Mouse (Mus musculus) C3H10T1/2 (cell line): ENCODE results near the gene Mettl7b. TPM values are rescaled to one million over a fixed set of nuclear protein-coding genes. Genes with fewer than 3 reads are reported as not detected.

Experiments
- polyA plus RNA-seq, 2 experiments: library from polyadenylated mRNA; unstranded; fragments of >200 nt; fragmentation: generic; extraction: Trizol; gene quantifications; one replicate each; pipeline ENCODE4 v1.2.1; 2012; ENCODE audit warnings: missing spikeins in 2 of 2

Mettl7b gene
- polyA plus RNA-seq, result under 1 TPM in 1 of 2 experiments, not detected in 1; 0.59 TPM

GRCm38 (mm10) chr10:128960590-128961584, at the start of gene Mettl7b:
Gene Mettl7b, minus strand, starts transcription at chr10:128960988.

DNA sequence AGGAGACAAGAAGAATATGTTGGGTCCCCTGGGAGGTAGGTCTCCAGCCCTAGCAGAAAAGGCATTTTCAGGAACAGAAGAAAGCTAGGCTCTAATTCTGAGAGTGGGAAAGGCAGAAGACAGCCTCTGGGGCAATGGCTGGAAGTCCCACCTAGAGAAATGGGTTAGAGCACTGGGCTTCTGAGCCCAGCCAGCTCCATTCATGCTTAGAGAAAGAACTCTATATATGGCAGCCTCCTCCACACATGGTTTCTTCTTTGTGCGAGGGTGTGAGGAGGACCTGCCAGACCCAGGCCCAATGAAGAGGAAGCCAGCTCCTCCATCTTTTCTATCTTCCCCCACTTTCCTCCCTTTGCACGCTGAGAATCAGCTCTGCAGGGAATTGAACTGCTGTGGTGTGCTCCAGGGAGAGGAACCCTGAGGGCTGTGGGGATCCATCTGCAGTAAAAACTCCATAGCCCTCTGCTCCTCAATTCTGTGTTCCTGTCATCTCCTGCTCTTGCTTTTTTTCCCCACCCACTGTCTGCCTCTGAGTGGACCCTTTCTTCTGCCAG, 49.6 kb upstream of the Mettl7b start, which contains the start of gene Olfr763:
TSS of gene Olfr763 (plus strand) at position 504 of the 554 bp plus-strand sequence.

GRCm38 (mm10) chr10:128989131-128989530, 28.3 kb upstream of the Mettl7b start, which contains the start of gene Olfr9:
Gene Olfr9, plus strand, starts transcription at chr10:128989431.

GRCm38 (mm10) chr10:128933574-128933973, 27.2 kb downstream of the Mettl7b start, which contains the start of gene Itga7:
Gene Itga7, plus strand, starts transcription at chr10:128933818.

DNA sequence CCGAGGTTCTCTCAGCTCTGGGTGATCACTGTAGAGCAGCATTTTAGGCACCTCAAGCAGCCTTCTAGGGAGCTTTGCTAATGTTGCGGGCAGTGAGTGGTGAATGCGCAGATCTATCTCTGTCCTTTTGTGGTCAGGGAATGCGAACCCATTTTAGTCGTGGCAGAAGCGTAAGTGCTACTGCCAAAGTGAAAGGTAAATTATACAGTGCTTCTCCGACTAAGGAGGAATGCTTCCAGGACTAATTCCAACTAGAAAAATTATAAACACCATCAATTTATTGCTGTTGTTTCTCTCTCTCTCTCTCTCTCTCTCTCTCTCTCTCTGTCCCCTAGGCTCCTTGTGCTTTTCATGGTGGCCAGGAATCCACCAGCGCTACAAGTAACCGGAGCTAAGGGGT, 36.9 kb downstream of the Mettl7b start, which contains the start of gene Bloc1s1:
TSS of gene Bloc1s1 (minus strand) at position 101 of the 400 bp plus-strand sequence.

GRCm38 (mm10) chr10:128922822-128923012, 38.1 kb downstream of the Mettl7b start, which contains the start of gene Rdh5:
Gene Rdh5, minus strand, starts transcription at chr10:128922888.

Other genes with a start within 250 kb of the Mettl7b start
- 1 to 10 TPM in 1 of 2 experiments, under 1 TPM in 1; 0.73 to 8.6 TPM for gene Dgka, start 216.1 kb downstream of the Mettl7b start, polyA plus RNA-seq
- gene Pym1, start 213.1 kb downstream of the Mettl7b start, polyA plus RNA-seq, result 10 to 100 TPM; 34.2 to 39.0 TPM
- gene Mmp19, start 170.1 kb downstream of the Mettl7b start, polyA plus RNA-seq, result 10 to 100 TPM in 1 of 2 experiments, under 1 TPM in 1; 0.77 to 12.4 TPM
- gene Dnajc14, start 156.9 kb downstream of the Mettl7b start, polyA plus RNA-seq, result 10 to 100 TPM; 10.1 to 48.8 TPM
- 10 to 100 TPM; 14.8 to 25.5 TPM for gene Tmem198b, start 156.6 kb downstream of the Mettl7b start, polyA plus RNA-seq
- 10 to 100 TPM in 1 of 2 experiments, 1 to 10 TPM in 1; 4.9 to 44.4 TPM for gene Sarnp, start 143.7 kb downstream of the Mettl7b start, polyA plus RNA-seq
- 10 to 100 TPM; 27.5 to 30.0 TPM for gene Ormdl2, start 139.3 kb downstream of the Mettl7b start, polyA plus RNA-seq
- 10 to 100 TPM in 1 of 2 experiments, 1 to 10 TPM in 1; 4.7 to 18.4 TPM for gene Gdf11, start 69.3 kb downstream of the Mettl7b start, polyA plus RNA-seq
- gene Cd63, start 60.0 kb downstream of the Mettl7b start, polyA plus RNA-seq, result 1,000 to 10,000 TPM; 1,350 to 2,032 TPM
- gene Rdh5, start 38.1 kb downstream of the Mettl7b start, polyA plus RNA-seq, result 10 to 100 TPM in 1 of 2 experiments, 1 to 10 TPM in 1; 6.5 to 25.9 TPM
- gene Bloc1s1, start 37.0 kb downstream of the Mettl7b start, polyA plus RNA-seq, result 100 to 1,000 TPM; 303 to 605 TPM
- gene Itga7, start 27.2 kb downstream of the Mettl7b start, polyA plus RNA-seq, result 1 to 10 TPM; 1.4 to 1.7 TPM
- not detected for gene Olfr9, start 28.4 kb upstream of the Mettl7b start, polyA plus RNA-seq
- gene Olfr763, start 49.8 kb upstream of the Mettl7b start, polyA plus RNA-seq, result not detected
- gene Olfr764-ps1, start 78.9 kb upstream of the Mettl7b start, polyA plus RNA-seq, result not detected
- gene Olfr765, start 89.0 kb upstream of the Mettl7b start, polyA plus RNA-seq, result not detected
- gene Olfr766-ps1, start 108.0 kb upstream of the Mettl7b start, polyA plus RNA-seq, result not detected
- gene Olfr767, start 121.9 kb upstream of the Mettl7b start, polyA plus RNA-seq, result not detected
- gene Olfr768, start 138.4 kb upstream of the Mettl7b start, polyA plus RNA-seq, result not detected
- gene Olfr769, start 156.9 kb upstream of the Mettl7b start, polyA plus RNA-seq, result not detected
- gene Olfr770, start 178.0 kb upstream of the Mettl7b start, polyA plus RNA-seq, result not detected
- gene Olfr771, start 203.8 kb upstream of the Mettl7b start, polyA plus RNA-seq, result not detected
- gene Olfr772, start 216.9 kb upstream of the Mettl7b start, polyA plus RNA-seq, result not detected
- not detected for gene Olfr773, start 226.4 kb upstream of the Mettl7b start, polyA plus RNA-seq